Mouse (Mus musculus) midbrain, embryonic 16.5 days (tissue): ENCODE results near the gene Idh3b. TPM values are rescaled to one million over a fixed set of nuclear protein-coding genes. Genes with fewer than 3 reads are reported as not detected.

ENCODE experiments used
- ATAC-seq: fragments of 200-750 bp; cut with Nextera tagmentation; 2 replicates; pipeline ENCODE4 v1.8.0; 2017; ENCODE audit warnings: moderate TSS enrichment
- H3K27ac ChIP-seq: fragments of 300-500 bp; sonication (generic); 2 replicates; pipeline ENCODE4 v1.5.1; 2014; ENCODE audit warnings: mild to moderate bottlenecking, low read length, mixed read lengths
- H3K27me3 ChIP-seq: fragments of 300-500 bp; sonication (generic); 2 replicates; pipeline ENCODE4 v1.6.1; 2014; ENCODE audit warnings: low read depth, low read length, mixed read lengths; ENCODE audit not compliant: control insufficient read depth, insufficient read depth
- H3K36me3 ChIP-seq: fragments of 300-500 bp; sonication (generic); 2 replicates; pipeline ENCODE4 v1.6.1; 2014; ENCODE audit warnings: mild to moderate bottlenecking, low read length, moderate library complexity, mixed read lengths; ENCODE audit not compliant: control insufficient read depth, insufficient read depth
- H3K4me1 ChIP-seq: fragments of 300-500 bp; sonication (generic); 2 replicates; pipeline ENCODE4 v1.6.1; 2014; ENCODE audit warnings: mild to moderate bottlenecking, low read length, mixed read lengths; ENCODE audit not compliant: control insufficient read depth, insufficient read depth
- H3K4me2 ChIP-seq: fragments of 300-500 bp; sonication (generic); 2 replicates; pipeline ENCODE4 v1.6.1; 2014; ENCODE audit warnings: mild to moderate bottlenecking, low read length, mixed read lengths
- H3K4me3 ChIP-seq: fragments of 300-500 bp; sonication (generic); 2 replicates; pipeline ENCODE4 v1.5.1; 2014; ENCODE audit warnings: low read depth, mild to moderate bottlenecking, low read length, moderate library complexity, mixed read lengths
- H3K9ac ChIP-seq: fragments of 300-500 bp; sonication (generic); 2 replicates; pipeline ENCODE4 v1.6.1; 2014; ENCODE audit warnings: low read depth, low read length, mixed read lengths
- H3K9me3 ChIP-seq: fragments of 300-500 bp; sonication (generic); replicated peaks from 2 replicates; pipeline ENCODE4 v1.6.1; 2014; ENCODE audit warnings: mild to moderate bottlenecking, low read length, mixed read lengths; ENCODE audit not compliant: control insufficient read depth, poor library complexity, severe bottlenecking
- WGBS: fragments of 180-500 bp; shearing (Covaris S2); extraction: QIAGEN DNeasy Blood & Tissue Kit; methylation state at CpG from one replicate; pipeline ENCODE4 v1.1.7; 2014; 5-methylcytosine and 5-hydroxymethylcytosine counted together
- polyA plus RNA-seq: library from polyadenylated mRNA; unstranded; fragments of >200 nt; fragmentation: Nextera tagmentation; extraction: Ambion mirVana; gene quantifications from 2 replicates; pipeline ENCODE4 v1.2.1, GENCODE M21; 2015

The Idh3b gene
- polyA plus RNA-seq, 1 experiment from 2014 or later = 186 TPM

GRCm38 (mm10) chr2:130274862-130275261 is 9.5 kb downstream of the Idh3b start:
- peak; percentile 0; the same call in 1 of the 2 replicates for ATAC-seq
- under 1% methylated on average over 10 of the region's 10 CpGs for WGBS
- H3K27me3 ChIP-seq = no peaks in the 10 kb centered on the region
- peak overlapping the region; percentile 91 for H3K27ac ChIP-seq
- H3K9ac ChIP-seq = peak overlapping the region; percentile 86
- peak overlapping the region; percentile 83 for H3K4me3 ChIP-seq
- H3K4me1 ChIP-seq = peaks cover 27% of the 10 kb centered on the region
- H3K9me3 ChIP-seq = no peaks in the 10 kb centered on the region
- H3K36me3 ChIP-seq = peaks cover 34% of the 10 kb centered on the region
- peak overlapping the region; percentile 72 for H3K4me2 ChIP-seq

DNA sequence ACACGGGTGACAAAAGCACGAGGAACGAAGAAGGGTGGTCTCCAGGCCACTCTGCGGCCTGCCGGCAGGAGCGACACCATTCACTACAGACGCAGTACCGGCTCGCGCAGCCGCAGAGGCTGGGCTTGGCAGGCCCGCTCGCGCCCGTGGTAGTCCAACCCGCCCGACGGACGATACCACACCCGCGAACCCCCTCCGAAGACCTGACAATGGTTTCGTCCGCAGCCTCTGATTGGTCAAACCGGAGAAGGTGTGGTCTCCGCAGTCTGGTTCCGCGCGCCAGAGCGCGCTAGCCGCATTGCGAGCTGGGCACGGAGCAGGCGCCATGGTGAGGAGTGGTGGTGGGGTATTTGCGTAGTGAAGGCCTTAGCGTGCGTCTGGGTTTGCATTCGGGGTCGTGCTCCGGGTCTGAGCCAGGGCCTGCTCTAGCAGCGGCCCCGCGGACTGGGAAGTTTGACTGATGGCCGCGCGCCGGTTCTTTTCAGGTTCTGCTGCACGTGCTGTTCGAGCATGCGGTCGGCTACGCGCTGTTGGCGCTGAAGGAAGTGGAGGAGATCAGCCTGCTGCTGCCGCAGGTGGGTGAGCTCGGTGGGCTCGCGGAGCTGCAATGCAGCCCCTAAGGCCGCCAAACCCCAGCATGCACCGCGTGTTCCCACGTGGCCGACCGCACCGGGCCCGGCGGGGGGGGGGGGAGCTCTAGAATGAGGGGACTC is 10.0 kb downstream of the Idh3b start, which contains the start of gene Nop56:
Gene Nop56 (plus strand): TSS at position 282 of the 713 bp plus-strand sequence.
- Histone ChIP-seq H3K9me3 (no peaks in the 10 kb centered on the region), H3K9ac (peak within 1 kb of the TSS; percentile 91), H3K4me1 (peaks cover 27% of the 10 kb centered on the region), H3K36me3 (peaks cover 29% of the 10 kb centered on the region), H3K27ac (peak within 1 kb of the TSS; percentile 91), H3K4me3 (peak within 1 kb of the TSS; percentile 83), H3K27me3 (no peaks in the 10 kb centered on the region), H3K4me2 (peak within 1 kb of the TSS; percentile 82)
- WGBS = under 1% methylated on average over 68 of the region's 68 CpGs
- ATAC-seq = peak; percentile 97

GRCm38 (mm10) chr2:130273732-130274131 is 10.6 kb downstream of the Idh3b start:
- Histone ChIP-seq H3K9ac (peak overlapping the region; percentile 91), H3K36me3 (peaks cover 29% of the 10 kb centered on the region), H3K4me1 (peaks cover 27% of the 10 kb centered on the region), H3K4me2 (peak overlapping the region; percentile 82), H3K27ac (peak overlapping the region; percentile 91), H3K27me3 (no peaks in the 10 kb centered on the region), H3K9me3 (no peaks in the 10 kb centered on the region), H3K4me3 (peak overlapping the region; percentile 83)
- WGBS = 0% methylated on average over 14 of the region's 14 CpGs
- peak; percentile 47; the same call in 1 of the 2 replicates for ATAC-seq

DNA sequence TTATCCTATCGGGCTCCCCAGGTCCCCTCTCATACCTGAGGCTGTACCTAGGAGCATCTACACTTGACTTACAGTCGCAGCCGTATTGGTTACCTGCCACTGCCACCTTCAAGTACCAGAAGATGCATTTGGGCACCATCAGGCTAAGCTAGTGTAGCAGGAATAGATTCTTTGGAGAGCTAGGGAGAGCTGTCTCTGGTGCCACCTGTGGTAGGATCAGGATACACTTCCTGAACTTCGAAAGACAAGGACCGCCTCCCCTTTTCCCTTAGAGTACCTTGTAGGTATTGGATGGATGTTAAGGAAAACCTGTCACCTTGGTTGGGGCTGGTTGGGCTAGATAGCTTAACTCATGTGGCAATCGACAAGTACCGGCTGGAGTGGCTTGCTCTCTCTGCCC is 16.3 kb downstream of the Idh3b start:
- Histone ChIP-seq H3K27me3 (no peaks in the 10 kb centered on the region), H3K9ac (no peak overlapping the region), H3K36me3 (no peaks in the 10 kb centered on the region), H3K4me3 (no peak overlapping the region), H3K27ac (no peak overlapping the region), H3K4me1 (peaks cover 3% of the 10 kb centered on the region), H3K9me3 (no peaks in the 10 kb centered on the region), H3K4me2 (no peak overlapping the region)
- ATAC-seq = no peak
- WGBS = 73% methylated on average over 7 of the region's 7 CpGs

DNA sequence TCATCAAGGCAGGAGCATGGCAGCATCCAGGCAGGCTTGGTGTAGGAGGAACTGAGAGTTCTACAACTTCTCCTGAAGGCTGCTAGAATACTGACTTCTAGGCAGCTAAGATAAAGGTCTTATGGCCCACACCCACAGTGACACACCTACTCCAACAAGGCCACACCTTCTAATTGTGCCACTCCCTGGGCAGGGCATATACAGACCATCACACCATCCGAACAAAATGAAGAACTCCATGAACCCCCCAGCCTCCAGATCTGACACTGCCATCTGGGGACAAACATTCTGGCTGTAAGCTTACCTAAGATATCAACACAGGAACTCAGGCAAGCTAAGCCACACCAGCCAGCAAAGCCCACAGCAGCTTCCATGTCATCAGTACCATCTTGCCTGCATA is 18.8 kb downstream of the Idh3b start:
- no peak overlapping the region for H3K4me3 ChIP-seq
- WGBS = 96% methylated on average over 1 of the region's 1 CpGs
- no peak for ATAC-seq
- H3K9ac ChIP-seq = no peak overlapping the region
- H3K27ac ChIP-seq = no peak overlapping the region
- H3K36me3 ChIP-seq = no peaks in the 10 kb centered on the region
- H3K9me3 ChIP-seq = no peaks in the 10 kb centered on the region
- H3K27me3 ChIP-seq = no peaks in the 10 kb centered on the region
- no peak overlapping the region for H3K4me2 ChIP-seq
- no peaks in the 10 kb centered on the region for H3K4me1 ChIP-seq

DNA sequence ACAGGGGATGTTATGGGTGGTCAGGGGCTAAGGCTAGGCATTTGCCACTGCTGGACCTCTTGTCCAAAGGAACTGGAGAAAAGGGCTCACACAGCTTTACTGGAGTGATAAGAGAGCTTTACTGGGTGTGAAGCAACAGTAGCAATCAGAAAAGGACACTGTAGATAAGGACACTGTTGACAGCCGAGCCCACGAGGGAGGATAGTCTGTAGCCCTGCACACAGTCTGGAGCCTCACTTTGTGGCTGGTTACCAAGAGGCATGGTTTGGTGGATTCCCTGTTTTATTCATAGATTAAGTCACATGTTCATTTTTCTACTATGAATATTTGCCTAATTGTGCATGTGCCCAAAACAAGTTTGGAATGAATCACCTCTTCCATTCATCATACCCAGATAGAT is 21.9 kb downstream of the Idh3b start:
- no peak overlapping the region for H3K27ac ChIP-seq
- H3K27me3 ChIP-seq = no peaks in the 10 kb centered on the region
- H3K9me3 ChIP-seq = no peaks in the 10 kb centered on the region
- WGBS = 90% methylated on average over 2 of the region's 2 CpGs
- no peak for ATAC-seq
- H3K4me1 ChIP-seq = no peaks in the 10 kb centered on the region
- H3K36me3 ChIP-seq = no peaks in the 10 kb centered on the region
- no peak overlapping the region for H3K4me2 ChIP-seq
- no peak overlapping the region for H3K4me3 ChIP-seq
- H3K9ac ChIP-seq = no peak overlapping the region

- Histone ChIP-seq H3K36me3 (no peaks in the 10 kb centered on the region), H3K9me3 (no peaks in the 10 kb centered on the region), H3K27ac (no peak overlapping the region), H3K9ac (no peak overlapping the region), H3K27me3 (no peaks in the 10 kb centered on the region), H3K4me3 (no peak overlapping the region), H3K4me2 (no peak overlapping the region), H3K4me1 (no peaks in the 10 kb centered on the region)
- no peak for ATAC-seq
- WGBS = 88% methylated on average over 2 of the region's 2 CpGs
Measured at GRCm38 (mm10) chr2:130261914-130262313, 22.4 kb downstream of the Idh3b start.

GRCm38 (mm10) chr2:130260822-130261221 is 23.5 kb downstream of the Idh3b start:
- no peaks in the 10 kb centered on the region for H3K4me1 ChIP-seq
- H3K9ac ChIP-seq = no peak overlapping the region
- no peak for ATAC-seq
- 98% methylated on average over 4 of the region's 4 CpGs for WGBS
- no peaks in the 10 kb centered on the region for H3K9me3 ChIP-seq
- H3K27me3 ChIP-seq = no peaks in the 10 kb centered on the region
- H3K4me2 ChIP-seq = no peak overlapping the region
- H3K27ac ChIP-seq = no peak overlapping the region
- H3K36me3 ChIP-seq = no peaks in the 10 kb centered on the region
- H3K4me3 ChIP-seq = no peak overlapping the region

GRCm38 (mm10) chr2:130256762-130257161 is 27.6 kb downstream of the Idh3b start:
- Histone ChIP-seq H3K9me3 (no peaks in the 10 kb centered on the region), H3K4me1 (no peaks in the 10 kb centered on the region), H3K27ac (no peak overlapping the region), H3K27me3 (no peaks in the 10 kb centered on the region), H3K9ac (no peak overlapping the region), H3K36me3 (no peaks in the 10 kb centered on the region), H3K4me2 (no peak overlapping the region), H3K4me3 (no peak overlapping the region)
- 88% methylated on average over 4 of the region's 4 CpGs for WGBS
- no peak for ATAC-seq
